ENCODE assay signal across 35 mouse cellular contexts in the genomic region with DNA sequence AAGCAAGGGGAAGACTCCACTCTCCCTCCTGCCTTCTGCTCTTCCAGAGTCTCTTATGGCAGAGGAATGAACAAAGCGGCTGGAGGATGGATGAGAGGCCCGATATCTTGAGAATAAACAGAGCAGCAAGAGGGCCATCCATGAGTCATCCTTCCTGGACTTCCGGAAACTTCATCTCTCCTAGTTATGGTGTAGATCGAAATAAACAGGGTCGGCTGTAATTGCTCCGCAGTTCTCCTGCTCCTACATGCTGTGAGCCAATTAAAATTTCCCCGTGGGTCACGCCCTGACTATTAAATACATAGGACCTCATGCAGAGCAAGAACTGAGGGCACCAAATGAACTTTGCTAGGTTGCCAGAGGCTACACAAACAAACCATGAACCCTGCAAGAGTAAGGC. TPM values are rescaled to one million over a fixed set of nuclear protein-coding genes. Genes with fewer than 3 reads are reported as not detected.
DNase-seq lines count a peak whose midpoint lies in the region; ATAC-seq and TF ChIP-seq lines count a peak whose summit lies in the region.
"Had no signal": no experiment of that assay in that cellular context is flagged by ENCODE, and none has a peak within 500 bp of the region (broad histone marks: within the 10 kb centered on the region; RNA-seq: fewer than 3 reads in every experiment).

No protein-coding gene starts in this region.

- no peaks in the 10 kb centered on the region for H3K9me3 ChIP-seq in intestine, embryonic 14.5 days (ENCODE audit: control insufficient read depth, low read length)
- H3K9me3 ChIP-seq in intestine, postnatal 0 days (ENCODE audit: control insufficient read depth) = no peaks in the 10 kb centered on the region
- no peaks in the 10 kb centered on the region for H3K9me3 ChIP-seq in heart, embryonic 11.5 days (replicated peaks; ENCODE audit: control insufficient read depth, low read length)
- H3K9me3 ChIP-seq: embryonic facial prominence, embryonic 15.5 days; hindbrain, embryonic 10.5 days; hindbrain, embryonic 15.5 days; limb, embryonic 13.5 days had no signal

- no peak overlapping the region for H3K9ac ChIP-seq in intestine, embryonic 14.5 days (ENCODE audit: low read length)
- no peak overlapping the region for H3K9ac ChIP-seq in intestine, postnatal 0 days (ENCODE audit: low read depth, low read length)
- no peak overlapping the region for H3K9ac ChIP-seq in heart, embryonic 11.5 days (ENCODE audit: low read depth, low read length)
- H3K9ac ChIP-seq: embryonic facial prominence, embryonic 15.5 days; hindbrain, embryonic 15.5 days; limb, embryonic 13.5 days; liver, embryonic 14.5 days; lung, embryonic 14.5 days had no signal

- 32% methylated on average over 8 of the region's 8 CpGs for WGBS in intestine, embryonic 14.5 days
- 51% methylated on average over 8 of the region's 8 CpGs for WGBS in intestine, postnatal 0 days
- WGBS in heart, embryonic 11.5 days (ENCODE audit: insufficient replicate concordance) = 57% methylated on average over 8 of the region's 8 CpGs

- H3K27ac ChIP-seq in intestine, embryonic 14.5 days (ENCODE audit: low read depth) = 0 out of 2 replicates have a peak overlapping the region, but pooled peaks have one; percentile 16
- H3K27ac ChIP-seq in intestine, postnatal 0 days (ENCODE audit: low read depth, low read length) = no peak overlapping the region
- no peak overlapping the region for H3K27ac ChIP-seq in heart, embryonic 11.5 days (ENCODE audit: low read depth, low read length)
- H3K27ac ChIP-seq: embryonic facial prominence, embryonic 15.5 days; heart, adult 2 months; hindbrain, embryonic 10.5 days; hindbrain, embryonic 15.5 days; limb, embryonic 13.5 days; liver, embryonic 14.5 days had no signal

- no peak for TF ChIP-seq CTCF in intestine, postnatal 0 days (IDR thresholded peaks at IDR 0.05; ENCODE audit: low read depth)

- DNase-seq in intestine, embryonic 14.5 days (ENCODE audit: low spot score) = no peak
- DNase-seq in MN1 (ENCODE audit: low spot score) = peak; percentile 89
- peak; percentile 24 for DNase-seq in brain, adult 2 months (ENCODE audit: low read depth, low spot score)
- DNase-seq in retina, embryonic 14.5 days (ENCODE audit: low spot score) = peak; percentile 68
- no peak for DNase-seq in gastrocnemius, adult 18-20 months (ENCODE audit: low spot score)
- DNase-seq: adrenal gland, postnatal 14 days; B cell, adult 2 months; heart, adult 2 months; heart, postnatal 14 days; kidney, adult 9 months; kidney, postnatal 10 days; layer of hippocampus, adult 9-11 months; lung, embryonic 14.5 days; lung, postnatal 14 days; midbrain, embryonic 14.5 days; spleen, adult 18-20 months; thymus, postnatal 14 days had no signal

- no peak overlapping the region for H3K4me3 ChIP-seq in intestine, embryonic 14.5 days (ENCODE audit: low read depth, low read length)
- H3K4me3 ChIP-seq in intestine, postnatal 0 days (ENCODE audit: low read depth, low read length) = no peak overlapping the region
- H3K4me3 ChIP-seq in heart, embryonic 11.5 days (ENCODE audit: low read depth, low read length) = no peak overlapping the region
- H3K4me3 ChIP-seq: embryonic facial prominence, embryonic 15.5 days; heart, adult 2 months; hindbrain, embryonic 10.5 days; hindbrain, embryonic 15.5 days; limb, embryonic 13.5 days had no signal

- no peaks in the 10 kb centered on the region for H3K27me3 ChIP-seq in intestine, embryonic 14.5 days (replicated peaks; ENCODE audit: control insufficient read depth, insufficient read depth, low read length)
- no peaks in the 10 kb centered on the region for H3K27me3 ChIP-seq in intestine, postnatal 0 days (replicated peaks; ENCODE audit: control insufficient read depth, insufficient read depth, low read length)
- no peaks in the 10 kb centered on the region for H3K27me3 ChIP-seq in heart, embryonic 11.5 days (ENCODE audit: control insufficient read depth, insufficient read depth, low read length)
- H3K27me3 ChIP-seq: embryonic facial prominence, embryonic 15.5 days; hindbrain, embryonic 15.5 days had no signal

- H3K4me1 ChIP-seq in intestine, embryonic 14.5 days (replicated peaks; ENCODE audit: control insufficient read depth, insufficient read depth, low read length) = peaks cover 9% of the 10 kb centered on the region
- no peaks in the 10 kb centered on the region for H3K4me1 ChIP-seq in intestine, postnatal 0 days (replicated peaks; ENCODE audit: control insufficient read depth, insufficient read depth, low read length)
- no peaks in the 10 kb centered on the region for H3K4me1 ChIP-seq in heart, embryonic 11.5 days (ENCODE audit: control insufficient read depth, insufficient read depth, low read length)
- H3K4me1 ChIP-seq: embryonic facial prominence, embryonic 15.5 days; hindbrain, embryonic 15.5 days had no signal

- H3K4me2 ChIP-seq in intestine, embryonic 14.5 days (ENCODE audit: low read length) = no peak overlapping the region
- no peak overlapping the region for H3K4me2 ChIP-seq in intestine, postnatal 0 days (replicated peaks; ENCODE audit: low read depth)
- H3K4me2 ChIP-seq in heart, embryonic 11.5 days = no peak overlapping the region
- H3K4me2 ChIP-seq: embryonic facial prominence, embryonic 15.5 days; hindbrain, embryonic 15.5 days; limb, embryonic 13.5 days; lung, embryonic 14.5 days had no signal

- no peaks in the 10 kb centered on the region for H3K36me3 ChIP-seq in intestine, embryonic 14.5 days (ENCODE audit: control insufficient read depth, insufficient read depth, low read length)
- no peaks in the 10 kb centered on the region for H3K36me3 ChIP-seq in intestine, postnatal 0 days (ENCODE audit: control insufficient read depth, insufficient read depth)
- H3K36me3 ChIP-seq in heart, embryonic 11.5 days (ENCODE audit: control insufficient read depth, insufficient read depth, low read length) = no peaks in the 10 kb centered on the region
- H3K36me3 ChIP-seq: embryonic facial prominence, embryonic 15.5 days; hindbrain, embryonic 10.5 days; hindbrain, embryonic 15.5 days; limb, embryonic 13.5 days had no signal

- 0 out of 2 replicates have a peak, but pooled peaks have one; percentile 32 for ATAC-seq in intestine, embryonic 14.5 days (replicated peaks; ENCODE audit: low FRiP score, low TSS enrichment, low read depth)
- ATAC-seq in intestine, postnatal 0 days = no peak
- ATAC-seq in heart, embryonic 11.5 days (replicated peaks; ENCODE audit: insufficient number of reproducible peaks, low FRiP score, low TSS enrichment) = no peak
- ATAC-seq: forebrain, embryonic 14.5 days; inflammation-experienced regulatory T-cells, adult 6 months had no signal

RNA-seq across cellular contexts. Expression of gene Clec3a, which starts 57.4 kb away (rescaled TPM):
- polyA plus RNA-seq in intestine, embryonic 14.5 days (2014; fragmentation: Nextera tagmentation; extraction: Ambion mirVana) = not detected in 2 replicates
- polyA plus RNA-seq in intestine, postnatal 0 days (2015; fragmentation: Nextera tagmentation; extraction: Ambion mirVana) = not detected in 2 replicates
- polyA plus RNA-seq in heart, embryonic 11.5 days (2014; fragmentation: Nextera tagmentation; extraction: Ambion mirVana) = not detected in 2 replicates
- not detected for total RNA-seq in gastrocnemius, adult 18-20 months (2021)
- total RNA-seq: adrenal gland, postnatal 14 days; gastrocnemius, adult 8-10 months; heart, postnatal 14 days; left cerebral cortex, adult 18-20 months; left cerebral cortex, postnatal 25 days; monocyte, adult 5-6 weeks had no signal
- polyA plus RNA-seq: cerebellum, adult 2 months; forebrain, embryonic 14.5 days; heart, embryonic 14.5 days; hindbrain, embryonic 10.5 days; hindbrain, embryonic 15.5 days; inflammation-experienced regulatory T-cells, adult 6 months; large intestine, adult 2 months; liver, embryonic 14.5 days; lung, embryonic 14.5 days; midbrain, embryonic 14.5 days; neural tube, embryonic 14.5 days; urinary bladder, adult 2 months had no signal

Comparison
In these comparisons a context has a peak if more than half of its experiments do, and no peak if none do; other contexts are left out.
1. DNase-seq: peak in MN1 (single experiment), brain, adult 2 months (single experiment) and retina, embryonic 14.5 days (single experiment); none in intestine, embryonic 14.5 days (single experiment) and gastrocnemius, adult 18-20 months (single experiment).